Mouse (Mus musculus) forebrain, embryonic 11.5 days (tissue): ENCODE results near the gene Slc35b1. TPM values are rescaled to one million over a fixed set of nuclear protein-coding genes. Genes with fewer than 3 reads are reported as not detected.

ENCODE experiments used
- ATAC-seq: fragments of 200-750 bp; cut with Nextera tagmentation; replicated peaks from 2 replicates; pipeline ENCODE4 v1.8.0; 2017; ENCODE audit warnings: moderate TSS enrichment; ENCODE audit not compliant: low FRiP score
- DNase-seq: peaks from one replicate; pipeline ENCODE4 v3.0.0-alpha.2; 2017; ENCODE audit warnings: low spot score
- H3K27ac ChIP-seq: fragments of 300-500 bp; sonication (generic); 2 replicates; pipeline ENCODE4 v1.5.1; 2014; ENCODE audit warnings: low read depth, low read length
- H3K27me3 ChIP-seq: fragments of 300-500 bp; sonication (generic); 2 replicates; pipeline ENCODE4 v1.6.1; 2014; ENCODE audit warnings: mild to moderate bottlenecking, low read length, mixed read lengths; ENCODE audit not compliant: control insufficient read depth, insufficient read depth
- H3K36me3 ChIP-seq: fragments of 300-500 bp; sonication (generic); 2 replicates; pipeline ENCODE4 v1.6.1; 2014; ENCODE audit warnings: mild to moderate bottlenecking, low read length, moderate library complexity, mixed read lengths; ENCODE audit not compliant: control insufficient read depth, insufficient read depth
- H3K4me1 ChIP-seq: fragments of 300-500 bp; sonication (generic); replicated peaks from 2 replicates; pipeline ENCODE4 v1.6.1; 2014; ENCODE audit warnings: low read length, mixed read lengths; ENCODE audit not compliant: control insufficient read depth, insufficient read depth
- H3K4me2 ChIP-seq: fragments of 300-500 bp; sonication (generic); 2 replicates; pipeline ENCODE4 v1.6.1; 2014; ENCODE audit warnings: low read depth, mild to moderate bottlenecking, low read length, moderate library complexity, mixed read lengths; ENCODE audit not compliant: severe bottlenecking
- H3K4me3 ChIP-seq: fragments of 300-500 bp; sonication (generic); 2 replicates; pipeline ENCODE4 v1.5.1; 2014; ENCODE audit warnings: low read depth, low read length
- H3K9ac ChIP-seq: fragments of 300-500 bp; sonication (generic); 2 replicates; pipeline ENCODE4 v1.6.1; 2014; ENCODE audit warnings: low read length
- H3K9me3 ChIP-seq: fragments of 300-500 bp; sonication (generic); 2 replicates; pipeline ENCODE4 v1.6.1; 2016; ENCODE audit warnings: low read length, mixed read lengths; ENCODE audit not compliant: control insufficient read depth
- WGBS: fragments of 180-500 bp; shearing (Covaris S2); extraction: QIAGEN DNeasy Blood & Tissue Kit; methylation state at CpG from one replicate; pipeline ENCODE4 v1.1.7; 2014; 5-methylcytosine and 5-hydroxymethylcytosine counted together
- polyA plus RNA-seq: library from polyadenylated mRNA; unstranded; fragments of >200 nt; fragmentation: Nextera tagmentation; extraction: Ambion mirVana; gene quantifications from 2 replicates; pipeline ENCODE4 v1.2.1, GENCODE M21; 2014

Slc35b1 gene
- polyA plus RNA-seq: 116 and 118 TPM in 2 replicates

DNA sequence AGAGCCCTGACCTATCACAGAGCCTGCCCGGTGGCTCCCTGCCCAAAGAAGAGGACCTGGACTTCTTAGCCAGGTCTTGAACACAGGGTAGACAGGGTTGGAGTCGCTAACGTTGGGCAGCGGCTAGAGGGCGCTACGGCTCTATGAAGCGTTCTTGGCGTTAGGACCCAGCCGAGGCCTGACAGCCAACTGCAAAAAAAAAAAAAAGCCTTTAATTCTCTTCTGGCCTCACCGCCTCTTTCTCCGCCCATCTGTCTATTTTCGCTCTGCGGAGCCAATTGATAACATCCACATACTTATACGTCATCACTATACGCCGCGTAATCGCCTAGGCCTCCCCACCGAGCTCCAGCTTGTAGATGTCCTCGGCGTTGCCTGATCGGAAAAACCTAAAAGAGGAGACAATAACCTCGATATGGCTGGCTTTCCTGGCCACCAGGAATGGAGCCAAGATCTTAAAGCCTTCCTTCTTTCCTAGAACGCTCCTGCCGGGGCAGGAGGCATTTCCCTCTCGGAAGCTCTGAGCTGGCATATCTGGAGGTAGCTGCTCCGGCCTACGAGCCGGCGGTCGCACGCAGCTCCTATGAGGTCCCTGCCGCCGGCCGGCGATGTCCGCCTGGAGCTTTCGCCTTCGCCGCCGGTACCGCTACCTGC is at the start of gene Slc35b1:
Slc35b1 (plus strand) TSS at position 374 of the 654 bp plus-strand sequence.
- H3K4me2 ChIP-seq: peak within 1 kb of the TSS; percentile 49
- under 1% methylated on average over 42 of the region's 42 CpGs for WGBS
- H3K27me3 ChIP-seq: no peaks in the 10 kb centered on the region
- no peaks in the 10 kb centered on the region for H3K9me3 ChIP-seq
- H3K4me1 ChIP-seq: peaks cover 6% of the 10 kb centered on the region; the same call in 1 of the 2 replicates
- peak; percentile 95 for ATAC-seq
- H3K27ac ChIP-seq: peak within 1 kb of the TSS; percentile 65
- peak within 1 kb of the TSS; percentile 73 for H3K9ac ChIP-seq
- peak within 1 kb of the TSS; percentile 80 for H3K4me3 ChIP-seq
- DNase-seq: peak; percentile 94
- H3K36me3 ChIP-seq: peaks cover 5% of the 10 kb centered on the region; the same call in 1 of the 2 replicates

DNA sequence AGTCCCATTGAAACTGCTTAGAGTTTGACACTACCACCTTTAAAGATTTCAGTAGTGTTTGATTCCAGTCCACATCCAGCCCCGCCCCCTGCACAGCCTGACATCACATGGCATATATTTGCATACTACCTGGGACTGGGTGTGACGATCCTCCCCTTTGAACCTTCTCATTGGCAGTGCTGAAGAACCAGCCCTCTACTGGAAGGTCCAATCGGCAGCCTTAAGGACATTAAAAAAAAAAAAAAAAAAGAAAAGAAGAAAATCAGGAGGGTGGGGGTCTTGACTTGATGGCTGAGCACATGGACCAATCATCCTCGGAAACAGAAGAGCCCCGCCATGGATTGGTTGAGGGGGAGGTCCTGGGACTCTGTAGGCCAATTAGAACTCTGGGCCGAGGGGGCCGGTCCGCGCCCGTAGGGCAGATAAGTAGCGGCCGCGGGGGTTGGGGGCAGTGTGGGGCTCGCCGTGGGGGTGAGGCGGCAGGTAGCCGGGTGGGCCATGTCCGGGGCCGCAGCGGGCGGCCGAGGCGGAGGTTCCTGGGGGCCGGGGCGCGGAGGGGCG is 47.8 kb upstream of the Slc35b1 start, which contains the start of gene Fam117a:
Fam117a (plus strand) TSS at position 451 of the 561 bp plus-strand sequence.
- Histone ChIP-seq H3K4me1 (no peaks in the 10 kb centered on the region; the same call in 1 of the 2 replicates), H3K4me3 (peak within 1 kb of the TSS; percentile 81), H3K36me3 (no peaks in the 10 kb centered on the region), H3K4me2 (peak within 1 kb of the TSS; percentile 88), H3K27me3 (0 out of 2 replicates have a peak, but pooled peaks cover 2% of the 10 kb centered on the region), H3K9me3 (no peaks in the 10 kb centered on the region), H3K27ac (no peak within 1 kb of the TSS), H3K9ac (peak within 1 kb of the TSS; percentile 76)
- ATAC-seq: peak; percentile 97
- DNase-seq: peak; percentile 92
- WGBS: 0% methylated on average over 18 of the region's 27 CpGs

DNA sequence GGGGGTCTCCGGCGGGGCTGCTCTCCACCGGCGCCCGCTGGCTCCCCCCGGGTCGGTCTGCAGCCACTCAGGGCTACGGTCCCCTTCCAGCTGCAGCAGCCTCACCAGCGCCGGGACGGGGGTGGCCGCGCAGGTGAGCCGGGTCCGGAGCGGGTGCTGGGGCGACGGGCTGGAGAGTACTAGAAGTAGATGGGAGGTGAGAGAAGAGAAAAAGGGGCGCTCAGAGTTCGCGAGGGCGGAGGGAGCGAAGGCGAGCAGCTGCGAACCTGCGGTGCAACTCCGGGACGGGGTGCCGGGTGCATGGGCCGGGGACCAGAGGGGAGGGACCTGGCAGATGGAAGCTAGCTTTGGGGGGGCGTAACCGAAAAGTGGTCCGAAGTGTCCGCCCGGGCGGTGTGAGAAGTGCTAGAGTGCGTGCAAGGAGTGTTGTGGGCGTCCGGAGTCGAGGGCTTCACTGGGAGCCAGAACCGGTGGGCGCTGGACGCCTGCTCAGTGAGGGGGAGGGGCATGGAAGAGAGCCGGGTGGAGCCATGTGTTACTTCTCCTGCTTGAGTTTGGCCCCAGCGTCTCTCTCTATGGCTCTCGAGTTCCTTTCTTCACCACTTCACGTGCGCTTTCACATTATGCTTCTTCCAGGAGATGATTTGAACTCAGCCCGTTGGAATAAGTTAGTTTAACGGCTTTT is 47.2 kb upstream of the Slc35b1 start:
- WGBS: under 1% methylated on average over 50 of the region's 50 CpGs
- no peak overlapping the region for H3K27ac ChIP-seq
- peak overlapping the region; percentile 76 for H3K9ac ChIP-seq
- H3K36me3 ChIP-seq: no peaks in the 10 kb centered on the region
- ATAC-seq (peak; percentile 81), DNase-seq (peak; percentile 82)
- no peaks in the 10 kb centered on the region; the same call in 1 of the 2 replicates for H3K4me1 ChIP-seq
- H3K27me3 ChIP-seq: 0 out of 2 replicates have a peak, but pooled peaks cover 2% of the 10 kb centered on the region
- H3K4me2 ChIP-seq: peak overlapping the region; percentile 88
- H3K9me3 ChIP-seq: no peaks in the 10 kb centered on the region
- peak overlapping the region; percentile 81 for H3K4me3 ChIP-seq

DNA sequence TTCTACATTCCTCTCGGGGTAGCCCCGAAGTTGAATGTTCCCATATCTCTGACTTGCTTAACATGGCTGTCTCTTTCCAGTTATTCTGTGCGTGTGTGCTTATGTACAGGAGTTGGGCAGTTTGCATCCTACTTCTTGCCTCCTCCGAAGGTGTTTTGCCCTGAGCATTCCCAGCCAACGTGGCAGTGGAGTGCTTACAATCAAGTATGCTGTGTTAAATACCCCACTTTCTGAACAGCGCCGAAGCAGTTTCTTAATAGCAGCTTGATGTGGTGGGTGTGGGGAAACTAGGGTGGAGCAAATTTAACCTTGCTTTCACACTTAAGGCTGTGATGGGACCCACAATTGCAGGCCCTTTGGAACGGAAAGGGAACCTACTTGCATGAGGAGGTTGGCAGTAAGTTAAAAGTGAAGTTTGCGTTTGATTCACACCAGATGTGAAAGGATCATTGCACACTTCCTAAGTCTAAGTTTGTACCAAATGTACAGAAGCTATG is 46.6 kb upstream of the Slc35b1 start:
- H3K4me1 ChIP-seq: no peaks in the 10 kb centered on the region; the same call in 1 of the 2 replicates

DNA sequence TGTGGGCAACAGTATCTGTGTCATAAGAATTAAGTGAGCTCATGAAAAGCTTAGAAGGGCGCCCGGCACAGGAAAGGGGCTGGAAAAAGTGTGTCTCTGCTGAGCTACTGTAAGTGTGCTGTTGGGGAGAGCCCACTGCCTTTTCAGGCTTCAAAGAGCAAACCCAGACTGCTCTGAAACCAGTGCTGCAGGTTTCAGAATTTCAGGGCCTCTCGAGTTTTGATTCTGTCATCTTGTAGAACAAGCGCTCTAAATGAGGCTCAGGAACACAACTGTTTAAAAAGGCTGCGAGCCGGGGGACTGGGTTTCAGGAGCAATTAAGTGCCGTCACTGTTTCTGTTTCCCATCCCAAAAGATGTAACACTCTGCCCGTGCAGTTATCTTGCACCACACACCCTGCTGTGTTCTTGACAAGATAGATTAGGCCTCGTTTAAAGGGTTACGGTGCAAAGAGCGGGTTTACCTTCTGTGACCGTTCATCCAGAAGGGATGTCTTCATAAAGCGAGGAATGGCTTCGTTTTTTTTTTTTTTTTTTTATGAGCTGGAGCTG is 44.9 kb upstream of the Slc35b1 start:
- Histone ChIP-seq H3K27ac (no peak overlapping the region), H3K9ac (no peak overlapping the region), H3K4me1 (no peaks in the 10 kb centered on the region; the same call in 1 of the 2 replicates), H3K27me3 (0 out of 2 replicates have a peak, but pooled peaks cover 2% of the 10 kb centered on the region), H3K4me3 (no peak overlapping the region), H3K9me3 (no peaks in the 10 kb centered on the region), H3K36me3 (no peaks in the 10 kb centered on the region), H3K4me2 (no peak overlapping the region)
- 20% methylated on average over 14 of the region's 14 CpGs for WGBS
- DNase-seq: no peak
- ATAC-seq: no peak

More for the DNA sequence above, 46.6 kb upstream of the Slc35b1 start:
- no peak for ATAC-seq
- H3K4me2 ChIP-seq: peak overlapping the region; percentile 88
- no peaks in the 10 kb centered on the region for H3K36me3 ChIP-seq
- 30% methylated on average over 9 of the region's 9 CpGs for WGBS
- peak overlapping the region; percentile 76 for H3K9ac ChIP-seq
- H3K27me3 ChIP-seq: 0 out of 2 replicates have a peak, but pooled peaks cover 2% of the 10 kb centered on the region
- peak overlapping the region; percentile 81 for H3K4me3 ChIP-seq
- no peak overlapping the region for H3K27ac ChIP-seq
- no peaks in the 10 kb centered on the region for H3K9me3 ChIP-seq
- no peak for DNase-seq

DNA sequence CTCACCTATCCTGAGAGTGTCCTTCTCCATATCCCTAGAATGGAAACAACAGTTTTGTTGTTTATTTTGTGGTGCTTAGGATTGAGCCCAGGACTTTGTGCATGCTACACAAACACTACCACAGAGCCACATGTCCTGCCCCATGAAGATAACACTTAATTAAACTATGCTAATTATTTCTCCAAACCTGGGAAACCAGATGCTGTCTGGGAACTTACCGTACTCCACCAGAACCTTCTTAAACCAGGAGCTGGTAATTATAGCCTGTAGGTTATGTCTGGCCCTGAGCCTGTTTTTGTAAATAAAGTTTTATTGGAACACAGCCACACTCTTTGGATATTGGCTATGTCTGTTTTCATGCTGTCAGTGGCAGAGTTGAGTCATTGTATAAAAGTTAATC is 44.2 kb upstream of the Slc35b1 start:
- no peak overlapping the region for H3K27ac ChIP-seq

DNA sequence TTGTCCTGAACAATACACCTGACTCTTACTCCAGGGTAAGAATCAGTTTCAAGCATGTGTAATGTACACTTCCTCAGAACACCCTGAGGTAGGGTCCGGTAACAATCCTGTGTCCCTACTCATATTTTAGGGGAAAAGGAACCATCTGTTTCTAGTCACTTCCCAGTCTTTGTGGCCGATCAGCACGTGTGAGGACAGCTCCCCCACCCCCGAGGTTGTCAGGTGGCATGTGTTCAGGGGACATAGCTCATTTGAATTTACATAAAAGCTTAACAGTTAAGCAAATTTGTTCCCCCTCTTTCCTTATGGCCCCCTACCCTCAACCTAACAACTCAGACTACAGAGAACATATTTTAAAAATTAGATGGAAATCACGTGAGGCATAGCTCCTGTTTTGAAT is 43.8 kb upstream of the Slc35b1 start:
- Histone ChIP-seq H3K27me3 (0 out of 2 replicates have a peak, but pooled peaks cover 2% of the 10 kb centered on the region), H3K9ac (no peak overlapping the region), H3K27ac (no peak overlapping the region), H3K36me3 (no peaks in the 10 kb centered on the region), H3K4me2 (no peak overlapping the region), H3K9me3 (no peaks in the 10 kb centered on the region), H3K4me1 (no peaks in the 10 kb centered on the region; the same call in 1 of the 2 replicates), H3K4me3 (no peak overlapping the region)
- ATAC-seq (no peak), DNase-seq (no peak)
- 49% methylated on average over 5 of the region's 5 CpGs for WGBS

More for the DNA sequence above, 44.2 kb upstream of the Slc35b1 start:
- no peak overlapping the region for H3K4me3 ChIP-seq
- H3K4me1 ChIP-seq: no peaks in the 10 kb centered on the region; the same call in 1 of the 2 replicates
- no peak for ATAC-seq
- no peak overlapping the region for H3K4me2 ChIP-seq
- no peaks in the 10 kb centered on the region for H3K36me3 ChIP-seq
- WGBS: 73% methylated on average over 1 of the region's 1 CpGs
- DNase-seq: no peak
- no peaks in the 10 kb centered on the region for H3K9me3 ChIP-seq
- H3K9ac ChIP-seq: no peak overlapping the region
- 0 out of 2 replicates have a peak, but pooled peaks cover 2% of the 10 kb centered on the region for H3K27me3 ChIP-seq

DNA sequence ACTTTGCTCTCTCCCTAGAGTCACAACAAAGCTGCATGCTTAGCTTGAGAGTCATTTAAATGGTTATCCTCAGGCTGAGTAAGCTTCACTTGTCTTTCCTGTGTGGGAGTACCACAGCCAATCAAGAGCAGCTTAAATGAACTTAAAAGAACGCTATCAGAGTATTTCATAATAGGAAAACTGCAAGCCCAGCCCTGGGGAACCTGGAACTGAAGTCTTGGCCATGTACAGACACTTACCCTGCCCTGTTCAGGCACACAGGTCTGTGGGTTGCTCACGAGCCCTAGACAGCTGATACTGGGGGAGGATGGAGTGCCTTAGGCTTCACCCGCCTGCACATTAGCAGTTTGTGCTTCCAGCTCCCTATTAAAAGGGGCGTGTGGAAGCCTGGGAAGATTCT is 41.3 kb upstream of the Slc35b1 start:
- WGBS: 81% methylated on average over 4 of the region's 4 CpGs
- ATAC-seq: no peak
- Histone ChIP-seq H3K4me3 (no peak overlapping the region), H3K9ac (no peak overlapping the region), H3K27me3 (0 out of 2 replicates have a peak, but pooled peaks cover under 1% of the 10 kb centered on the region), H3K27ac (no peak overlapping the region), H3K9me3 (no peaks in the 10 kb centered on the region), H3K4me1 (no peaks in the 10 kb centered on the region), H3K4me2 (no peak overlapping the region), H3K36me3 (no peaks in the 10 kb centered on the region)
- no peak for DNase-seq
